Mouse (Mus musculus): ENCODE results near the gene 4930447F04Rik. TPM values are rescaled to one million over a fixed set of nuclear protein-coding genes. Genes with fewer than 3 reads are reported as not detected.

The 4930447F04Rik gene
- polyA plus RNA-seq (2014; fragmentation: Nextera tagmentation; extraction: Ambion mirVana) = not detected in 2 replicates

GRCm38 (mm10) chrX:66304124-66304523 lies at the start of gene 4930447F04Rik:
Gene 4930447F04Rik, minus strand, starts transcription at chrX:66304224.
- no peaks in the 10 kb centered on the region for H3K36me3 ChIP-seq (ENCODE audit: control insufficient read depth, insufficient read depth, low read length)
- H3K27me3 ChIP-seq (ENCODE audit: control insufficient read depth, insufficient read depth, low read length) = no peaks in the 10 kb centered on the region
- no peak within 1 kb of the TSS for H3K27ac ChIP-seq (ENCODE audit: low read depth, low read length)
- no peak within 1 kb of the TSS for H3K9ac ChIP-seq (ENCODE audit: low read depth, low read length)
- no peaks in the 10 kb centered on the region for H3K9me3 ChIP-seq (ENCODE audit: control insufficient read depth, low read length)
- no peak for ATAC-seq (ENCODE audit: low FRiP score, low TSS enrichment)
- H3K4me1 ChIP-seq (ENCODE audit: control insufficient read depth, insufficient read depth, low read length) = no peaks in the 10 kb centered on the region
- no peak within 1 kb of the TSS for H3K4me3 ChIP-seq (ENCODE audit: low read length)
- WGBS = 77% methylated on average over 1 of the region's 1 CpGs
- H3K4me2 ChIP-seq (replicated peaks; ENCODE audit: low read depth, low read length) = no peak within 1 kb of the TSS
